Mouse (Mus musculus): ENCODE measurements at regions not wholly inside any gene's neighbourhood (a gene's known extent, or its start where the extent isn't known, plus 50 kb on each side); places are given as distances from the start of the nearest gene placed in this dataset.
"Not testable (repeated sequence)": the region's sequence is repeated elsewhere in the genome, so short reads cannot be mapped to it uniquely, and the experiment has no call there.

GRCm38 (mm10) chr14:87215099-87215498 lies 74.1 kb upstream of the Diaph3 start:
- DNase-seq (ENCODE audit: low spot score in 2 of 2): peak in 1 of 2 experiments; percentile 25

DNA sequence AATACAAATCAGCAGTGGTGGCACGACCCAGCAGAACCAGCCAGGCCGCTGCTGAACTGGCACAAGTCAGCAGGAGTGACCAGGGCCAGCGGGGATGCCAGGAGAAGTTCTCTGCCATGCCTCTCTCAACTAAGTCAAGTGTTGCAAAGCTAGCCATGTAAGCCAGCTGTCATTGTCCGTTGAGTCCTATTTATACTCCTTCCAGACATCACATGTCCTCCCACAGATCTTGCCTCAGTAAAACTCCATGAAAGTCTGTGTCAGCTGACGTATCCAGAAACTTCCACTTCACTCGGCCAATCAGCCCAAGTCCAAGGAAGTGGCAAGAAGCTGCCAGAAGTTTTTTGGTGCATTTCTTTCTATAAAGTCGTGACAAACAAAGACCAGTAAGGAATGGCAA lies 76.0 kb upstream of the Diaph3 start:
- no peak for DNase-seq (ENCODE audit: low spot score in 2 of 2)

DNA sequence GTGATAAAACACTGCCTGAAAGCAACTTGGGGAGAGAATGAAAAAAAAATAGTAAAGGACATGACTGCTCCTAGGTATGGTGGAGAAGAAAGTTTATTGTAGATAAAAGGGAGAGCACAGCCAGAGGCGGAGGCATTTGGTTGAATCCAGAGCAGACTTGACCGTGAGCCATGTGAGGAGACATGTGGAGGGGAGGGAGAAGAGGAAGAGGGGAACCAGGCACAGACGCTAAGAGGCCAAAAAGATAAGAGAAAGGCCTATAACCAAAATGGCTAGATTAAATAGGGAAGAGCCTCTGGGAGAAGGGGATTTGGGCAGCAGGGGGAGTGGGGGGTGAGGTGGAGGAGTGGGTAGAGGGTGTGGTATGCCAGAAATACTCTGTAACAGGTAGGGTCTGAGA lies 78.9 kb upstream of the Diaph3 start:
- DNase-seq (ENCODE audit: low spot score in 2 of 2): no peak

- DNase-seq (ENCODE audit: low spot score in 2 of 2): no peak
Measured at GRCm38 (mm10) chr14:87224870-87225269, 83.8 kb upstream of the Diaph3 start.

DNA sequence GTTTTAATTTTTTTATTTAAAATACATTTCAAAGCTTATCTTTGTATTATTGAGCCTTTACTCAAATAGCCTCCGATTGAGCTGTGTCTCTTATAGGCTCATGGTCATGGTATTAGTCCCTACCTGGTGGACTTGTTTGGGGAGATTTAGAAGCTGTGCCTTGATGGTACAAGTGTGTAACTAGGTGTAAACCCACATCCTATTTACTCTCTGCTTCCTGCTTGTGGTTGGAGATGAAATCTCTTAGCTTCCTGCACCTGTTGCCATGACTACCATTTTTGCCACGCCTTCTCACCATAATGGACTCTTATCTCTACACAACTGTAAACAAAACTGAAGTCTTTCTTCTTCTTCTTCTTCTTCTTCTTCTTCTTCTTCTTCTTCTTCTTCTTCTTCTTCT lies 108.2 kb upstream of the Diaph3 start:
- no peak for DNase-seq (ENCODE audit: low spot score in 2 of 2)

- no peak for DNase-seq (ENCODE audit: low spot score in 2 of 2)
Measured at GRCm38 (mm10) chr14:87255484-87256208, 114.6 kb upstream of the Diaph3 start.

DNA sequence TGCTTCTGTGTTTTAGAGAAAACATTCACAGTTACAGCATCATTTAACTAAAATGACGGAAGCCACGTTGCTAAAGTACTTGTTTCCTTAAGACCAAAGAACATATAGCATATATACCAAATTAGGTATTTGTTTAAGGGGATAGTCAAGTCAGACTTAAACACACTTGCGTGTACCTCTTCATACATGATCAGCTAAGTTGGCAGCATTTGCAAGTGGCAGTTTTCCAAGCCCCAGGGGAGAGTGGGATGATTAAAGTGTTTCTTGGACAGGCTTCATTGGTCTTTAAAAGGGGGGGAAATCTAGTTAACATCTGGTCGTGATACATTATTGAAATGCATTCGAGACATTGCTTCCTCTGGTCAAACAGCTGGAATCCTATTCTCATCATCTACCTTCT lies 120.7 kb upstream of the Diaph3 start:
- peak in 1 of 2 experiments; percentile 23 for DNase-seq (ENCODE audit: low spot score in 2 of 2)

GRCm38 (mm10) chr14:87264826-87265225 lies 123.8 kb upstream of the Diaph3 start:
- no peak for DNase-seq (ENCODE audit: low spot score in 2 of 2)

DNA sequence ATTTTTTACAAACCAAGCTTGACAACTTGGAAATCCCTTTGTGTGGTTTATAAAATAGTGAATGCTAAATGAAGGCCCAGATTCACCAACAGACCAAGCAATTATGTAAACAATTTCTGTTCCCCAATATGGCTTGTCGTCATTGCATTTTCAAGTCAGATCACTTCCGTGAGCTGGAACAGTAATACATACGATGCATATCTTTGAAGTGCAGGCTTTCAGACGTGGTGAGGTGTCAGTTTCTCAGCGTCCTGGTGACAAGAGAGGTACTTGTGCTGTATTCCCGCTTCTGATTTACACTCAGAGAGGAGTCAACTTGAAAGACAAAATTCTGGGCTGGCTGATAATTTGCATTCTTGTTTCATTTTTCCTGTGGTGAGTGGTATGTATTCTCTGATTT lies 125.3 kb upstream of the Diaph3 start:
- no peak for DNase-seq (ENCODE audit: low spot score in 2 of 2)

- not testable (repeated sequence) for DNase-seq (ENCODE audit: low spot score in 2 of 2)
Measured at GRCm38 (mm10) chr14:87289266-87289665, 127.2 kb upstream of the Tdrd3 start.

DNA sequence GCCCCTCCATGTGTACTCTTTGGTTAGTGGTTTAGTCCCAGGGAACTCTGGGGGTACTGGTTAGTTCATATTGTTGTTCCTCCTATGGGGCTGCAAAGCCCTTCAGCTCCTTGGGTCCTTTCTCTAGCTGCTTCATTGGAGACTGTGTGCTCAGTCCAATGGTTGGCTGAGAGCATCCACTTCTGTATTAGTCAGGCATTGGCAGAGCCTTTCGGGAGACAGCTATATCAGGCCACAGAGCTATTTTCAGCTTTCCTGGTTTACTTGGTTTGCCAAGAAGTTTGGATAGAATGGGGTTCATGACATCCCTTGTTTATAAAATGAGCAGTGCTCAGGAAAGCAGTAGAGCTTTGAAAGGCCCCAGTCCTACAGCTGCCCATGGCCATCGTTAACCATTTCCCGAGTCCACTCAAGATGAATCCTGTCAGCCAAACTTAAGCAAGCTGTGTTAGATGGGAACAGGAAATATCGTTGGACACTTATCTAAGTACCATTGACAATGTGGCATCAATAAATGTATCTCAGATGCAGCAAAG lies 126.7 kb upstream of the Tdrd3 start:
- no peak for DNase-seq (ENCODE audit: low spot score in 2 of 2)

DNA sequence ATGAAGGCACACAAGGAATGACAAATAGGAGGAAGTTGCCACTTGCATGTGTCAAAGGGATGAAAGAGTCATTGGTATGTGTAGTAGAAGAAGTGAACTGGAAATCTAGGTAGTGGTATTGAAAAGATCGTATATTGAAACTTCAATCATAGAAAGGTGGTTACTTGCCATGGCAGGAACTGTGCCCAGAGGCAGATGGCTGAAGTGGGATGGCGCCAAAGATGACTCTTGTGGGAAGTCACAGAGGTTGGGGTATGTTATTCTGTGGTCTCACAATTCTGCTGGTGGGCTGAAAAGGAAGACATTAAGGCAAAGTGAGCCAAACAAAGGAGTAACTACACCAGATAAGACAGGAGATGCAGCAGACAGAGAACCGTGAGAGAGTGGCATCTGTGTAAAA lies 121.2 kb upstream of the Tdrd3 start:
- no peak for DNase-seq (ENCODE audit: low spot score in 2 of 2)

DNA sequence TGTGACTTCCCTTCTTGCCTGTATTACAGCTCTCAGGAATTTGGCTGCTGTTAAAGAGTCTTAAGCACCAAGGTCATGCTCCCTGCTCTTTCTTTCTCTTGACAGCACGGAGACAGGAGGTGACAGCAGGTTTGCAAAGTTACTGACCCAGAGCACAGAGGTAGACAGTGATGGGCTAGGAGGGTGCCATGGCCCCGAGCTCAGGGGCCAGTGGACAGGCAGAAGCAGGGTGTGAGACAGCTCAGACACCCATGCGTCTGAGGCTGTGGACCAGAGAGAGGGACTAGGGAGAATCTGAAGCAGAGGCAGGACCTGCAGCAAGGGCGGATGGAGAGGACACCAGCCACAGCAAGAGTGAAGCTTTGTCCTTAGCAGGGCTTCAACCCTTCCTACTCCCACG lies 119.3 kb upstream of the Tdrd3 start:
- DNase-seq (ENCODE audit: low spot score in 2 of 2): no peak

DNA sequence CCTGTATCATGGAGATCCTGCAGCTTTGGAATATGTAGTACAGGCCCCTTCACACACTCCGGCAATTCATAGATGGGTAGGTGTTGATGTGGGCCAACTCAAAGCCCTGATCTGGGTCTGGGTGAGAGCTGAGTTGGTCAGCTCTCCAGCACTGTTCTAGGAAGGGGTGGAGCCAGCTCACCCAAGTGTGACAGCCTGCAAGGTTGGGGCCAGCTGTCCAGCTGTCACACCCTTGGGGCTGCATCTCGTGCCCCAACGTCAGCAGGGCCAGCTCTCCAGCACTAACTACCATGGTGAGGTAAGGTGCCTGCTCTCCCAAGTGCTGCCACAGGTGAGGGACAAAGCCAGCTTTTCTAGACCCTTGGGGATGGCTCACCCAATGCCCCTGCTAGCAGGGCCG lies 115.6 kb upstream of the Tdrd3 start:
- DNase-seq (ENCODE audit: low spot score in 2 of 2): no peak

GRCm38 (mm10) chr14:87301564-87301963 lies 114.9 kb upstream of the Tdrd3 start:
- no peak for DNase-seq (ENCODE audit: low spot score in 2 of 2)

DNA sequence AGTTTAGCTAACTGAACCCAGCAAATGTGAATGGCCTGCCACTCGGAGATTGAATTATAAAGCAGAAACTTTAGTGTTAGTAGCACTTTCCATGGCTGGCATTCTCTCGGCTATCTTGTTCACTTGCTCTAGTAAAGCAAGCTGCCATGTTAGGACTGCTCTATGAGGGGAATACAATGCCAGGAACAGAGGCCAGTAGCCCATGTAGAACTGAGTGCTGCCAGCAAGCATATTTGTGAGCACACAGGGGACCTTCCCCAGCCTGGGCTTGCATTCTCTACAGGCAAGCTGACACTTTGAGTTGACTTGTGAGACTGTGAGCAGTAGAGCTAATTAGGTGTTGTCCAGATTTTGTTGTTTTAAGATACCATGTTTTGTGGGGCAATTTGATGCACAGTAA lies 111.0 kb upstream of the Tdrd3 start:
- no peak for DNase-seq (ENCODE audit: low spot score in 2 of 2)

DNA sequence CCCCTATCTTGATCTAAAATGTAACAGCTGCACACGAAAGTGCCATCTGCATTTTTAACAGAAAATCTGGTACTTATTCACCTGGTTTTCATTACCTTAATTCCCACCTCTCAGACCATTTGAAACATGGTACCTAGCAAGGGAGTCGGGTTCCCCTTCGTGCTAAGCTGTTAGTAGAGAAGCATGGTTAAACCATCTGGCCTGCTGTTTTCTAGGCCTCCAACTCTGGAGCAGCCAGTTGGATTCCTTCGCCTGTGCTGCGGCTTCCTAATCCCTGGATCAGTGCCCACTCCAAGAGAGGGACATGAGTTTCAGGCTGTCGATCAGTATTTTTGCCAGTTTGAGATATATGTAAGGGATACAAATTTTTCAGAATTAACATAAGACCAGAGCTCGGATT lies 110.4 kb upstream of the Tdrd3 start:
- no peak for DNase-seq (ENCODE audit: low spot score in 2 of 2)

- no peak for DNase-seq (ENCODE audit: low spot score in 2 of 2)
Measured at GRCm38 (mm10) chr14:87308016-87308415, 108.4 kb upstream of the Tdrd3 start.

GRCm38 (mm10) chr14:87312318-87312717 lies 104.1 kb upstream of the Tdrd3 start:
- DNase-seq (ENCODE audit: low spot score in 2 of 2): no peak

GRCm38 (mm10) chr14:87314999-87315732 lies 101.3 kb upstream of the Tdrd3 start:
- DNase-seq (ENCODE audit: low spot score in 2 of 2): peak in 1 of 2 experiments; percentile 20

GRCm38 (mm10) chr14:87327841-87328240 lies 88.6 kb upstream of the Tdrd3 start:
- DNase-seq (ENCODE audit: low spot score in 2 of 2): no peak

GRCm38 (mm10) chr14:87337950-87338526 lies 78.4 kb upstream of the Tdrd3 start:
- no peak for DNase-seq (ENCODE audit: low spot score in 2 of 2)
